Mouse (Mus musculus) adrenal gland, adult 8-10 months (tissue): Measurements from ENCODE around the gene Rpl13. TPM values are rescaled to one million over a fixed set of nuclear protein-coding genes. Genes with fewer than 3 reads are reported as not detected.

ENCODE experiments used
- microRNA-seq, 2 experiments: library from miRNA; unstranded; fragments of <30 nt; microRNA quantifications; one replicate each; pipeline ENCODE4 v1.2.0; 2022
- total RNA-seq, 4 experiments: library from RNA; stranded (reverse); gene quantifications; 2 replicates each; pipeline ENCODE4 v1.2.4; 2022

Gene Rpl13
- total RNA-seq, 4 experiments from 2014 or later = 669 to 739 (median 714) TPM

Small RNA genes within 50 kb of the gene (microRNA-seq; reads per million reads assigned to microRNA genes)
- gene Mir7079 = 0 reads per million in 2 experiments
- gene Mir7080 = 0.53 to 3.5 reads per million in 2 experiments

Other genes with a start within 250 kb of the Rpl13 start
- 100 to 1,000 TPM in 2 of 4 experiments, 10 to 100 TPM in 2; 85.8 to 116 (median 97.7) TPM for gene Ankrd11, start 60.1 kb upstream of the Rpl13 start, total RNA-seq
- 100 to 1,000 TPM in 1 of 4 experiments, 10 to 100 TPM in 3; 85.0 to 103 (median 86.7) TPM for gene Spg7, start 39.4 kb upstream of the Rpl13 start, total RNA-seq
- gene Cpne7, start 15.0 kb downstream of the Rpl13 start, total RNA-seq = 1 to 10 TPM; 7.7 to 9.7 (median 8.8) TPM
- gene Sult5a1, start 56.0 kb downstream of the Rpl13 start, total RNA-seq = 10 to 100 TPM in 2 of 4 experiments, 1 to 10 TPM in 2; 6.5 to 17.8 (median 10.3) TPM
- gene Dpep1, start 83.9 kb downstream of the Rpl13 start, total RNA-seq = 10 to 100 TPM; 40.8 to 52.6 (median 41.6) TPM
- 100 to 1,000 TPM; 112 to 141 (median 134) TPM for gene Chmp1a, start 110.4 kb downstream of the Rpl13 start, total RNA-seq
- 1 to 10 TPM; 1.7 to 7.6 (median 4.4) TPM for gene Spata33, start 110.5 kb downstream of the Rpl13 start, total RNA-seq
- gene Cdk10, start 122.5 kb downstream of the Rpl13 start, total RNA-seq = 10 to 100 TPM; 50.5 to 91.6 (median 76.1) TPM
- gene Spata2l, start 133.9 kb downstream of the Rpl13 start, total RNA-seq = 10 to 100 TPM; 12.0 to 20.4 (median 17.1) TPM
- 10 to 100 TPM; 18.2 to 37.2 (median 27.8) TPM for gene Zfp276, start 151.8 kb downstream of the Rpl13 start, total RNA-seq
- 10 to 100 TPM; 23.2 to 50.0 (median 37.6) TPM for gene Vps9d1, start 152.0 kb downstream of the Rpl13 start, total RNA-seq
- gene Fanca, start 216.2 kb downstream of the Rpl13 start, total RNA-seq = 1 to 10 TPM; 4.3 to 7.4 (median 5.5) TPM
- 1 to 10 TPM; 2.3 to 2.8 (median 2.4) TPM for gene Spire2, start 230.4 kb downstream of the Rpl13 start, total RNA-seq